Mouse (Mus musculus): ENCODE results near the gene Afmid. TPM values are rescaled to one million over a fixed set of nuclear protein-coding genes. Genes with fewer than 3 reads are reported as not detected.
"Not testable (repeated sequence)": the region's sequence is repeated elsewhere in the genome, so short reads cannot be mapped to it uniquely, and the experiment has no call there.

The Afmid gene
- total RNA-seq (2015) (2.4 and 3.0 TPM in 2 replicates), total RNA-seq (2017) (2.8 and 4.7 TPM in 2 replicates)

DNA sequence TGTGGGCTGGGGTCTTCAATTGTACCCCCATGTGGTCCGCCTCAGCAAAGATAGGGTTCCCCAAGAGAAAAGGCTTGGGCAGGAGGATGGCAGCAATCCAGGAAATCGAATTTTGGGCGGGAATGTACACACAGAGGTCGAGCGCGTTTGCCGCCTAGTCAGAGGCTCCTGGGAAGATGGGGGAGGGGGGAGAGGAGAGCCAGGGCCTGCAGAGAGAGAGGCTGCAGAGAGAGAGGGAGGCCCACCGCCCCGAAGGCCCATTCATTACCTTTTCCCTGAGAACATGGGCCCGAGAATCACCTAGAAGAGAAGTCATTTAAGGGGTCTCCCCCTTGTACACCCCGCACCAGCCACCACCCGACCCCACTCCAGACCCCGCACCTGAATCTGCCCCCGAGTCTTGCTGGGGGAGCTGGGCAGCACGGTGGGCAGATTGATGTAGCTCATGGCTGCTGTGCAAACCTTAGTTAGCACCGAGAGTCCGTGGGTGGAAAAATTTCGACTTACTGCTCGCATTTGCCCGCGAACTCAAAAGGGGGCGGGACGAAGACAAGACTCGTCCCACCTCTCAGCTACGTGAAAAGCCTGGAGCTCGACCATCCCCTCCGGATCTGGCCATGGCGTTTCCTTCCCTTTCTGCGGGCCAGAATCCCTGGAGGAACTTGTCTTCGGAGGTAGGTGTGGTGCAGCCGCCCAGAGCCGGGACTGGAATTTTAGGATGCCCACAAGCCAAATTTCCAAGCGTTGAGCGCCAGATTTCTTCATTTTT, at the start of gene Afmid, which contains the start of gene Tk1:
Gene Afmid, plus strand, starts transcription at position 592 of the 769 bp plus-strand sequence.
Gene Tk1, minus strand, starts transcription at position 760 of the 769 bp plus-strand sequence.
- peak; percentile 52 for ATAC-seq (ENCODE audit: poor library complexity, severe bottlenecking)

GRCm38 (mm10) chr11:117776085-117776792, 49.5 kb upstream of the Afmid start:
- ATAC-seq (ENCODE audit: poor library complexity, severe bottlenecking) = no peak

DNA sequence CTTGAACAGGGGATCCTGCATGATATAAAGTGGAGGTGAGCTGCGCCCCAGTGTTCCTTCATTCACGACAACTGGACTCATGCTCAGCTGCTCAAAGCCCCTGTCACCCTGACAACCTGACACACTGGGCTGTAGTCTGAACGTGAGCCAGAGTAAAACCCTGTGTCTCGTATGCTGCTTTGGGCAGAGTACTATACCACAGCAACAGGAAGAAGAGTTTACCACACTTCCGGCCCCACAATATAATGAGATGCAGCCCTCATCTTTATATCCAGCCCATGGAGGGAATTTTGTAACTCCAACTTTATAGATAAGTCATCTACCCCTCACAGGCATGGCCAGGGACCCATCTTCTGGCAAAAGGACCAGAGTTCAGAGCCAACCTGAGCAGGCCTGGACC, 48.6 kb upstream of the Afmid start:
- no peak for ATAC-seq (ENCODE audit: poor library complexity, severe bottlenecking)

GRCm38 (mm10) chr11:117778031-117778430, 47.7 kb upstream of the Afmid start:
- no peak for ATAC-seq (ENCODE audit: poor library complexity, severe bottlenecking)

- ATAC-seq (ENCODE audit: poor library complexity, severe bottlenecking) = no peak
These were observed 46.8 kb upstream of the Afmid start for GRCm38 (mm10) chr11:117778851-117779433.

GRCm38 (mm10) chr11:117779434-117780198, 46.1 kb upstream of the Afmid start:
- ATAC-seq (ENCODE audit: poor library complexity, severe bottlenecking) = peak; percentile 28

GRCm38 (mm10) chr11:117780199-117780515, 45.6 kb upstream of the Afmid start:
- ATAC-seq (ENCODE audit: poor library complexity, severe bottlenecking) = no peak

DNA sequence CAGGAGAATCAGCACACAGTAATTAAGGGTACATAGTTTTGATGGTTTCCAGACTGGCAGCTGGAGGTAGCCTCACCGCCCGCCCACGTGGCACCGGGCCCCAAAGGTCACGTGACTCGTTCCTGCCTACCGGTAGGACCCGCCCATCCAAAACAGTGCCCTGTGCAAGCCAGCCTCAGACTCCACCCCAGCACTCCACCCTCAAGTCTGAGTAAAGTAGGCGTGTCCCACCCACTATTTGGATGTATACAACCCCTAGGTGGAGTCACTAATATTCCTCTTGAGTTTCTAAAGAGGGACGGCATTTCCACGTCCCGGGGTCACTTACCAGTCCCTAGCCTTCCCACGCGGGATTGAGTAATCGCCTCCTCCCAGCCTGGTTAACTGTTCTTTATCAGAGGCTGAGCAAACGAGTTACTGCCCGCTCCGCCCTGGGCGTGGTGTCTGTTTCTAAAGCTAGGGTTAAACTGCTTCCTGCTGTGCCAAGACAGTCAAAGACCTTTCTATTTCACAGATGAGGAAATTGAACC, 45.1 kb upstream of the Afmid start:
- peak; percentile 47 for ATAC-seq (ENCODE audit: poor library complexity, severe bottlenecking)

- ATAC-seq (ENCODE audit: poor library complexity, severe bottlenecking) = peak; percentile 19
These were observed 44.4 kb upstream of the Afmid start for GRCm38 (mm10) chr11:117781199-117781821.

DNA sequence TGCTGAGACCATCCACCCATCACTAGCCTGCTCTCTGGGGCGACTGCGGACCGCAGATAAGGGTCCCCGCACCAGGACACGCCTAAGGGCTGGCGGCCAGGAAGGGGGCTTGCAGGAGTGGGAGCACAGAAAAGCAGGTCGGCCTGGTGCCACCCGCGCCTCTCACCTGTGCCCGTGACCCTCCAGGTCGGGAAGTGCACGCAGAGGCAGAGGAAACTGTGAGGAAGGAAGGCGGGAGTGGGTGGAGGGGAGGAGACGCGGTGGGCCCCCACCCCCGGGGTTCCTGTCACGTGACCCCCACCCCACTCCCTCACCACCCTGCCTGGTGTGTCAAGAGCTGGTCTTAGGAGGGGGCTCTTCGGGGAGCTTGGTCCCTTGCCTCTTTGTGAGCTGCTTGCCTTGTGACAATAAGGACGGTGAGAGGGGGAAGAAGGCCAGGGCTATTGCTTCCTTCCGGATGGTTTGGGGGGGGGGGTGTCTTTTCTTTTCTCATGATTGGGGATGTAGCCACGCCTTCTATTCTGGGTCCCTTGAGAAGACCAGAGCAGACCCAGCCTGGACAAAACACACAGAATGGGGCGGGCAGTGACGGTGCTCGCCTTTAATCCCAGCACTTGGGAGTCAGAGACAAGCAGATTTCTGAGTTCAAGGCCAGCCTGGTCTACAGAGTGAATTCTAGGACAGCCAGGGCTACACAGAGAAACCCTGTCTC, 43.6 kb upstream of the Afmid start, which contains the start of the genes Tmc8 and Tmc6:
Gene Tmc8, plus strand, starts transcription at position 84 of the 712 bp plus-strand sequence.
Gene Tmc6, minus strand, starts transcription at position 206 of the 712 bp plus-strand sequence.
- peak; percentile 21 for ATAC-seq (ENCODE audit: poor library complexity, severe bottlenecking)

DNA sequence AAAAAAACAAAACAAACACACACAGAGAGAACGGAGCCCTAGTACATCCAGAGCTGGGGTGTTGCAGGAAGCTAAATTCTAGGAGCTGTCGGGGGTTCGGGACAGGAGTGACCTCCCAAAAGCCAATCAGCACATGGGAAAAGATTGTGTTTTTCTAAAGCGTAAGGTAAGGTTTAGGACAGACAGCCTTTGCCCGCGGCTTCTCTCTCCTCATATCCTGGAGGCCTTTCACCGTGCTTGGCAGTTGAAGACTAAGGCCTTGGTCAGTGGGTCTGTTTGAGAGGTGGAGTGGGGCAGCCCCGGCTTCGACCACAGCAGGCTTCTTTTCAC, 43.1 kb upstream of the Afmid start:
- ATAC-seq (ENCODE audit: poor library complexity, severe bottlenecking) = no peak

DNA sequence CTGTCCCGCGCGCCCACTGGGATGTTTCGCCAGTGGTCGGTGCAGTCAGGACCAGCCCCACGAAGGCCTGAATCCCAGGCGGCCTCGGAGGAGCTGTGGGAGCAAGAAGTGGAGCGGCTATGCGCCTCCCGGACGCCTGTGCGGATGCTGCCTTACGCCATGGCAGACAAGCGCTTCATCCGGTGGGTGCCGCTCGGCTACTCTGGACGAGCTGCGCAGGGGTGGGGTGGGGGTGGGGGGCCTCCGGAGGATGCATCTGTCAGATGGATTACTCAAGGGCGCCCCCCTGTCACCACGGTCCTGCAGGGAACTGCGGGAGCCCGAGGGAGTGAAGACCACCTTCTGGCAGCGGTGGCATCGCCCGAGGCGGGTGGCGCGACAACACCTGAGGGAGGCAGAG, 42.6 kb upstream of the Afmid start:
- no peak for ATAC-seq (ENCODE audit: poor library complexity, severe bottlenecking)

- no peak for ATAC-seq (ENCODE audit: poor library complexity, severe bottlenecking)
These were observed 41.9 kb upstream of the Afmid start for GRCm38 (mm10) chr11:117783683-117784309.

- peak; percentile 46 for ATAC-seq (ENCODE audit: poor library complexity, severe bottlenecking)
These were observed 39.4 kb upstream of the Afmid start for GRCm38 (mm10) chr11:117786294-117786693.

DNA sequence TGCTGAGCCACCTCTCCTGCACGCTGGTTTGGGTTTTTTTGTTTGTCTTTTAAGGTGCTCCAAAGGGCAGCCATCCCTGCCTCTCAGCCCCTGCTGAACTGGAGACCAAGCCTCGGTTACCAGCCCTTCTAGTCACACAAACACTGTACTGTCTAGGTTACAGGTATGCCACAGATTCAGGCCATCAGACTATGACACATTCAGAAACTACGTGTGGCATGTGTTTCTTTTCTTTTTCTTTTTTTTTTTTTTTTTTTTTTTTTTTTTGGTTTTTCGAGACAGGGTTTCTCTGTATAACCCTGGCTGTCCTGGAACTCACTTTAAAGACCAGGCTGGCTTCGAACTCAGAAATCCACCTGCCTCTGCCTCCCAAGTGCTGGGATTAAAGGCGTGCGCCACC, 37.2 kb upstream of the Afmid start:
- not testable (repeated sequence) for ATAC-seq (ENCODE audit: poor library complexity, severe bottlenecking)

DNA sequence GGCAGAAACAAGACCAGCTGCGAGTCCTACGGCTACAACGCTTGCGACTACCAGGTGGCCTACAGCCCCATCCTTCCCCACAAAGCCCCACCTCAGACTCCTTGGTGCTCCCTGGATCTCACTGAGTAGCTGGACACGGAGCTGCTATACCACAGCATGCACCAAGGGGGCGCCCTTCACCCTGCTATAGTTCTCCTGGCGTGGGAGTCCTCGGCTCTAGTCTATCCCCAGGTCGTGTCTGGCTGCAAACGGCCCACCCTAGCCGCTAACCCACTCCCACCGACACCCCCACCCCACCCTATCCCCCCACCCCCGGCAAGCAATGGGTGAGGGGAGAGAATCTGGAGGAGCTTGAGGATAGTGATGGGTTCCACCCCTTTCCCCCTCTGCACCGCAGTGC, 35.4 kb upstream of the Afmid start:
- peak; percentile 59 for ATAC-seq (ENCODE audit: poor library complexity, severe bottlenecking)

DNA sequence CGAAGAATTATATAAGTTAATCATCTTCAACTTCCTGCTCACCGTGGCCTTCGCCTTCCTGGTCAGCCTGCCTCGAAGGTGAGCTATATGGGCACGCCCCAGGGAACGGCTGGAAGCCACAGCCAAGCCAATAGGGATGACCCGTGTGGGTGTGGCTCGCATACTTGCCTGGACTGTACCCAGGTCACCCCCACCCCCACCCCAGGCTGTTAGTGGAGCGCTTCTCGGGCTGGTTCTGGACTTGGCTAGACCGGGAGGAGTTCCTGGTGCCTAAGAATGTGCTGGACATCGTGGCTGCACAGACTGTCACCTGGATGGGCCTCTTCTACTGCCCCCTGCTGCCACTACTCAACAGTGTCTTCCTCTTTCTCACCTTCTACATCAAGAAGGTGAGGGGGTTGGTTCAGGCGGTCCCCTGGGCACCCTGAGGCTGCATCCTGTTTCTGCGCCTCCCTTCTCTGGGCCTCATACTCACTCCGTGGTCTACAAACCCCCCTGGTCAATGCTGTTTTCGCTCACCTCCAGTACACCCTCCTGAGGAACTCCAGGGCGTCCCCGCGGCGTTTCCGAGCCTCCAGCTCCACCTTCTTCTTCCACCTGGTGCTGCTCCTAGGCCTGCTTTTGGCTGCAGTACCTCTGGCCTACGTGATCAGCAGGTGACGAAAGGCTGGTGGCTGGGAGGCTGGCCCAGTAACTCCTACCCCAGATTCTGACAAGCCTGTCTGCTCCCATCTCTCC, 34.9 kb upstream of the Afmid start:
- no peak for ATAC-seq (ENCODE audit: poor library complexity, severe bottlenecking)

DNA sequence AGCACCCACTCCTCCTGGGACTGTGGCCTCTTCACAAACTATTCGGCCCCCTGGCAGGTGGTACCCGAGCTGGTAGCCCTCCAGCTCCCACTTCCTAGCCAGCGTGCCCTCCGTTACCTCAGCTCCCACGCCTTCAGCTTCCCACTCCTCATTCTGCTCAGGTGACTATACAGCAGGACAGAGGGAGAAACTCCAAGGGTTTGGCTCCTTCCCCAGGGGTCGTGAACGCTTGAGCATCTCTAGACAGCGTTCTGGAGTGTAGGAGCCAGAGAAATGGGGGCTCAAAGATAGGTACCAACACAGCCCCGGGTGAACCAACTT, 34.3 kb upstream of the Afmid start:
- ATAC-seq (ENCODE audit: poor library complexity, severe bottlenecking) = no peak
